Mouse (Mus musculus) intestine, postnatal 0 days (tissue): ENCODE measurements around the gene Zmynd8. TPM values are rescaled to one million over a fixed set of nuclear protein-coding genes. Genes with fewer than 3 reads are reported as not detected.
A peak's percentile ranks its signal among the peaks of the same experiment; 100 is the strongest.

Experiments
- ATAC-seq: fragments of 200-750 bp; cut with Nextera tagmentation; 2 replicates; pipeline ENCODE4 v1.8.0; 2017; ENCODE audit warnings: mild to moderate bottlenecking, moderate TSS enrichment, moderate library complexity
- H3K27ac ChIP-seq: fragments of 300-500 bp; sonication (generic); 2 replicates; pipeline ENCODE4 v1.5.1; 2014; ENCODE audit warnings: mild to moderate bottlenecking, low read depth, low read length, moderate library complexity
- H3K27me3 ChIP-seq: fragments of 300-500 bp; sonication (generic); replicated peaks from 2 replicates; pipeline ENCODE4 v1.6.1; 2014; ENCODE audit warnings: low read length, mixed read lengths; ENCODE audit not compliant: control insufficient read depth, insufficient read depth
- H3K36me3 ChIP-seq: fragments of 300-500 bp; sonication (generic); 2 replicates; pipeline ENCODE4 v1.6.1; 2014; ENCODE audit warnings: mild to moderate bottlenecking, moderate library complexity; ENCODE audit not compliant: control insufficient read depth, insufficient read depth
- H3K4me1 ChIP-seq: fragments of 300-500 bp; sonication (generic); replicated peaks from 2 replicates; pipeline ENCODE4 v1.6.1; 2014; ENCODE audit warnings: antibody characterized with exemption, low read length, mixed read lengths; ENCODE audit not compliant: control insufficient read depth, insufficient read depth
- H3K4me2 ChIP-seq: fragments of 300-500 bp; sonication (generic); replicated peaks from 2 replicates; pipeline ENCODE4 v1.6.1; 2014; ENCODE audit warnings: low read depth, mild to moderate bottlenecking, moderate library complexity
- H3K4me3 ChIP-seq: fragments of 300-500 bp; sonication (generic); 2 replicates; pipeline ENCODE4 v1.5.1; 2014; ENCODE audit warnings: low read depth, low read length
- H3K9ac ChIP-seq: fragments of 300-500 bp; sonication (generic); 2 replicates; pipeline ENCODE4 v1.6.1; 2014; ENCODE audit warnings: mild to moderate bottlenecking, low read depth, low read length
- H3K9me3 ChIP-seq: fragments of 300-500 bp; sonication (generic); 2 replicates; pipeline ENCODE4 v1.6.1; 2016; ENCODE audit warnings: mixed run types; ENCODE audit not compliant: control insufficient read depth
- CTCF ChIP-seq: sonication (generic); IDR thresholded peaks from 2 replicates; pipeline ENCODE4 v1.5.1; 2016; ENCODE audit warnings: low read depth, mild to moderate bottlenecking, control low read depth, antibody characterized with exemption, moderate library complexity
- WGBS: fragments of 180-500 bp; shearing (Covaris S2); extraction: QIAGEN DNeasy Blood & Tissue Kit; methylation state at CpG from one replicate; pipeline ENCODE4 v1.1.7; 2014; 5-methylcytosine and 5-hydroxymethylcytosine counted together
- polyA plus RNA-seq: library from polyadenylated mRNA; unstranded; fragments of >200 nt; fragmentation: Nextera tagmentation; extraction: Ambion mirVana; gene quantifications from 2 replicates; pipeline ENCODE4 v1.2.1, GENCODE M21; 2015

Gene Zmynd8
- polyA plus RNA-seq, 1 experiment from 2014 or later = 43.5 TPM

DNA sequence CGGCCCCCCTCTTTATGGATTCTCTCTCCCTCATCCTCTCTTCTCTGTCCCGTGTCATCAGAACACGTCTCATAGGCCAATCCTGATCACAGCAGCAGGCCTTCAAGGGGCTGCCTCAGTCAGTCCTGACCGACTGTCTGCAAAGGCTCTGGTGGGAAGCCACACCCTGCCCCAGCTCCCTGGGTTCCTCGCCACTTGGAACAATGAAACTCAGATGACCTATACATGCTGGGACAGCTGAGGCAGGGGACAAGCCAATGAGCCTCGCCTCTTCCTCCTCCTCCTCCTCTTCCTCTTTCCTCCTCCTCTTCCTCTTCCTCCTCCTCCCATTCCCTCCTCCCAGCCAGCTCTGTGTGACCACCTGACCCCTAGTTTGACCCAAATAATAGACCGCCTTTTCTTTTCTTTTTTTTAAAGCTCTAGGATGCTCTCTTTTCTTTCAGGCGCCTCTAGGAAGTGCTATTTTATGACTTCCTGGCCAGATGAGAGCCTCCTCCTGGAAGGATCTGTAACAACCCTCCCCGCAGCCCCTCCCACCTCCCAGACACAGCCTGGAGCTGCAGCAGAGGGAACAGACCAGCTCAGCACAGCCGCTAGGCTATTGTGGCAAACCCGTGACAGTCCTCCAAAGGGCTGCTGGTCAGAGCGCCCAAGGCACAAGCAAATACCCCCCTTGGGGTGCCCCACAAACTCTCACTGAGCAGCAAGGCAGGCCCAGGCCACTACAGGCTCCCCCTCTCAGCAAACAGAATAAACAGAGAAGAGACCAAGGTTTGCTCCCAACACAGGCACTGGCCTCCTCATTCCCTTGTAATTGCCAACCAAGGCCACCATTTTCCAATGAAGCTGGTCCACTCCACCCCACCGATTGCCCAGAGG, 24.1 kb downstream of the Zmynd8 start:
- peak; percentile 63 for TF ChIP-seq CTCF
- Histone ChIP-seq H3K36me3 (peaks cover 25% of the 10 kb centered on the region), H3K9me3 (no peaks in the 10 kb centered on the region), H3K4me3 (no peak overlapping the region), H3K4me1 (peaks cover 40% of the 10 kb centered on the region), H3K27me3 (no peaks in the 10 kb centered on the region), H3K4me2 (peak overlapping the region; percentile 32), H3K9ac (no peak overlapping the region), H3K27ac (peak overlapping the region; percentile 85)
- whole genome bisulfite sequencing = 22% methylated on average over 13 of the region's 13 CpGs
- peak; percentile 85 for ATAC-seq

DNA sequence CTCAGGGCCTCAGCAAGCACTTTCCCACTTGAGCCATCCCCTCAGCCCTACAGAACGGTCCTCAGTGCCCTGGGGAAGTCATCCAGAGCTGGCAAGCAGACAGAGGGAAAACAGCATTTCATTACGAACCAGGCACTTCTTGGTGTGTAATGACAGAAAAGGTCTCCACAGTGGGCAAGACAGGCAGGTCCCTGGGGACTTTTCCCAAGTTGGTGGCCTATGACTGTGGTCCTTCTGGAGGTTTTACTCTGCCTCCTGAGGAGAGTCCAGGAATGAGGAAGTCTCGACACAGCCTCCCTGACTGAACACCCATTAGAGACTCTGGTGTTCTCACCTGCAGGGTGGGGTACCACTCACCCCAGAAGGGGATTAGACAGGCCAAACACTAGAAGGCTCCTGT, 25.0 kb downstream of the Zmynd8 start:
- Histone ChIP-seq H3K4me1 (peaks cover 35% of the 10 kb centered on the region), H3K4me3 (no peak overlapping the region), H3K27ac (peak overlapping the region; percentile 58; the same call in 1 of the 2 replicates), H3K27me3 (no peaks in the 10 kb centered on the region), H3K4me2 (no peak overlapping the region), H3K9me3 (no peaks in the 10 kb centered on the region), H3K36me3 (peaks cover 25% of the 10 kb centered on the region), H3K9ac (no peak overlapping the region)
- no peak for TF ChIP-seq CTCF
- ATAC-seq = no peak
- WGBS = 54% methylated on average over 3 of the region's 3 CpGs

DNA sequence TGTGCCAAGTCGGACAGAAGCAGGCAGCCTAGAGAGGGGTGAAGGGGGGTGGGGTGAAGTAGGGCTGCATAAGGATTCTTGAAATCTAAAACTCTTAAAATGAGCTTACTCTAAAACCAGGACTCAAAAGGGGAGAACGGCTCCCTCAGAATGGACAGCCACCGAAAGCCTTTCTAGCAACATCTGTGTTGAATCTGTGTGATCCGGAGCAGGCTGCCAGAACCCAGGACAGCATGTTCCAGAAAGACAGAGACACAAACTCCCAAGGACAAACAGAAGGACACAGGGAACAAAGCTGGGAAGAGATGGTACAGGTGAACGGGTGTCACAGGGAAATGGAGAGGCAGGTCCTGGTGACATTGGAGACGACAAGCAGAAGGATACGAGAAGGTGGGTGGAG, 25.6 kb downstream of the Zmynd8 start:
- WGBS = 63% methylated on average over 7 of the region's 7 CpGs
- H3K9ac ChIP-seq = no peak overlapping the region
- peaks cover 25% of the 10 kb centered on the region for H3K36me3 ChIP-seq
- H3K27me3 ChIP-seq = no peaks in the 10 kb centered on the region
- H3K4me3 ChIP-seq = no peak overlapping the region
- ATAC-seq = no peak
- H3K4me2 ChIP-seq = no peak overlapping the region
- H3K9me3 ChIP-seq = no peaks in the 10 kb centered on the region
- no peak for TF ChIP-seq CTCF
- peak overlapping the region; percentile 58; the same call in 1 of the 2 replicates for H3K27ac ChIP-seq
- peaks cover 35% of the 10 kb centered on the region for H3K4me1 ChIP-seq

DNA sequence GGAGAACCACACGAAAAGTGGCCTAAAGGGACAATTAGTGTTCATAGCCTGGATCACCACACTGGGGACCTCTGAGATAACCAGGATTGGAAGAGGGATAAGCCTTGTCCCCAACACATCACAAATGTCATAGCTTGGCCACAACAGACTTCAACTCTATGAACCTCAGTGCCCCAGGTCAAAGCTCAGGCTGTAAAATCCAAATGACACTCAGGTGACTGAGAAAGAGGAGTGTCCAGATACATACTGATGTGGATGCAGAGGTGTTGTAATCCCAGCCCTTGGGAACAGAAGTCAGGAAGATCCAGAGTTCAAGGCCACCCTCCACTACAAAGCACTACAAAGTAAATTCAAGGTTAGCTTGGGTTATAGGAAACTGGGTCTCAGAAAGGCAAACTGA, 29.6 kb downstream of the Zmynd8 start:
- H3K4me2 ChIP-seq = peak overlapping the region; percentile 21; the same call in 1 of the 2 replicates

GRCm38 (mm10) chr2:165868522-165869175, 30.2 kb downstream of the Zmynd8 start:
- H3K4me2 ChIP-seq = no peak overlapping the region; the same call in 1 of the 2 replicates
- H3K9me3 ChIP-seq = no peaks in the 10 kb centered on the region
- H3K36me3 ChIP-seq = peaks cover 23% of the 10 kb centered on the region
- H3K9ac ChIP-seq = no peak overlapping the region
- peak overlapping the region; percentile 80 for H3K27ac ChIP-seq
- peak; percentile 84 for ATAC-seq
- peaks cover 7% of the 10 kb centered on the region for H3K4me1 ChIP-seq
- TF ChIP-seq CTCF = no peak
- H3K4me3 ChIP-seq = no peak overlapping the region
- H3K27me3 ChIP-seq = no peaks in the 10 kb centered on the region
- 44% methylated on average over 8 of the region's 8 CpGs for whole genome bisulfite sequencing

More for the DNA sequence above, 29.6 kb downstream of the Zmynd8 start:
- Histone ChIP-seq H3K9me3 (no peaks in the 10 kb centered on the region), H3K9ac (no peak overlapping the region), H3K27ac (peak overlapping the region; percentile 80), H3K36me3 (peaks cover 22% of the 10 kb centered on the region), H3K4me3 (no peak overlapping the region), H3K4me1 (peaks cover 7% of the 10 kb centered on the region), H3K27me3 (no peaks in the 10 kb centered on the region)
- WGBS = 32% methylated on average over 1 of the region's 1 CpGs
- peak; percentile 86 for ATAC-seq
- no peak for TF ChIP-seq CTCF

GRCm38 (mm10) chr2:165867549-165867948, 31.3 kb downstream of the Zmynd8 start:
- H3K27me3 ChIP-seq = no peaks in the 10 kb centered on the region
- H3K4me1 ChIP-seq = peaks cover 7% of the 10 kb centered on the region
- WGBS = 84% methylated on average over 9 of the region's 9 CpGs
- H3K9me3 ChIP-seq = no peaks in the 10 kb centered on the region
- 0 out of 2 replicates have a peak overlapping the region, but pooled peaks have one; percentile 11 for H3K9ac ChIP-seq
- H3K27ac ChIP-seq = peak overlapping the region; percentile 80
- TF ChIP-seq CTCF = no peak
- peaks cover 22% of the 10 kb centered on the region for H3K36me3 ChIP-seq
- no peak overlapping the region for H3K4me2 ChIP-seq
- no peak for ATAC-seq
- H3K4me3 ChIP-seq = no peak overlapping the region
